Mouse (Mus musculus): Measurements from ENCODE around the gene Mcm10.
"Not testable (repeated sequence)": the region's sequence is repeated elsewhere in the genome, so short reads cannot be mapped to it uniquely, and the experiment has no call there.

Mcm10 gene

DNA sequence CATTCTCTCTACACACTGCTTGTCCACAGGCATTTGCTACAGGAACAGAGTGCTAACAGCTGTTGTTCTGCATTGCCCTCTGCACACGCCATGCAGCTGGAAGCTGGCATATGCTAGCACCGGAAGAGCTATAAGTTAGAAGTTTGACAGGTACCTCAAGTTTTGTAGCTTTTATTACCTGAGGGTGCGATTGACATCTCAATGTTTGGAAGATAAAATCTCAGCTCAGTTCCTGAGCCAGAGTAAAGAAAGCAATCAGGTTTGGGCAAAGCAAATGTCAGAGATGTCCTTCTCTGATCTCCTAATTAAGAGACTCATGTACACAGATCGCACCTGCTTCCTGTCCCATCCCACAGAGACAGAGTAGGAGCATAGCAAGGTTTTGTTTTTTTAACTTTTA lies 25.8 kb downstream of the Mcm10 start:
- no peak for DNase-seq (ENCODE audit: low spot score in 2 of 2)

DNA sequence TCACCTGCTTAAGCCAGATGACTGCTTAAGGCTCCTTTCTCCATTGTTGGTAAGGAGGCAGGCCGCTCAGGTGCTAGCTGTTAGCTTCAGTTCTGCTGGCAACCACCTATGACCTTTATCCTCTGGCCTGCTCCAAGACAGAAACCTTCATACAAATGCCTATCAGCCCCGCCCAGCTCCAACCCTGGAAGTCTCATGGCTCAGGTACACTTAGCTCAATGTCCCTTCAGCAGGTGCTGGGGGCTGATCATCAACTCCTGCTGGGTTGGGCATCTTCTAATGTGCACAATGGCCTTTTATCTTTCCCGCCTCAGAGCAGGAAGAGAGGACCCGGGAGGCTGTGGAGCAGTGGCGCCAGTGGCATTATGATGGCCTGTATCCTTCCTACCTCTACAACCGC lies 27.6 kb downstream of the Mcm10 start:
- no peak for DNase-seq (ENCODE audit: low spot score in 2 of 2)

DNA sequence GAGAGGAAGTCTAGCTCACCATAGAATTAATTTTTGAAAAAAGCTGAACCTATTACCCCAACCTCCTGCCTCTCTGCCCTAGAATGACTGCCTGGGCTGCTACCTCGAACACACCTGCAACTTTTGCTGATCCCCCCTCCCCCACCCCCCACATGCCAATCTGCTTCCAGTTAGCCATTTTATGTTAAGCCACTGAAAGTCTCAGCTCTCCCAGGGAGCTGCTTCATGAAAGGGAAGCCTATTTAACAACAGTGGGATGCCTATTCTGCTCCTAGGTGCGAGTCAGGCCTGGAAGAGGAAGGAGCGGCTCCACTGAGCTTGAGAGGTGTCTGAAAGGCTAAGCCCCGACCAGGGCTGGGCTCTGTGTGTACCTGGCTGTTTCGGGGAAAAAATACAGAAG lies 28.6 kb downstream of the Mcm10 start:
- DNase-seq (ENCODE audit: low spot score in 2 of 2) = no peak

DNA sequence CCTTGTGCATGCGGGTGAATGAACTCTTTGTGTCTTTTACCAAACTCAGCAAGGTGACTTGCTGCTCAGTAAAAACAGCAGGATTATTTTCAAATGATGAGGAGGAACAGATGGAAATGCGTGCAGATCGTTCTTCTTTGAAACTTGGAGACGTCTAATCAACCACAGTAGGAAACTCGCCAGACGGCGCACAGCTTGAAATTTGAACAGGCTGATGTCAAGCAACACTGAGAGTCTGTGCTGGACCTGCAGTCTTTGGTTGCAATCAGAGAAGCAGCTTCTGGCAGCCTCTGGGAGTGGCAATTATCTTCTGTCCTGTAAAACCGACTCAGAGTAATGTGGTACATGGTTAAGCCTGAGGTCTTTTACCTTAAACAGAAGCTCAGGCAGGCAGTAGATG lies 34.5 kb downstream of the Mcm10 start:
- peak; percentile 58 to 62 for DNase-seq (ENCODE audit: low spot score in 2 of 2)

DNA sequence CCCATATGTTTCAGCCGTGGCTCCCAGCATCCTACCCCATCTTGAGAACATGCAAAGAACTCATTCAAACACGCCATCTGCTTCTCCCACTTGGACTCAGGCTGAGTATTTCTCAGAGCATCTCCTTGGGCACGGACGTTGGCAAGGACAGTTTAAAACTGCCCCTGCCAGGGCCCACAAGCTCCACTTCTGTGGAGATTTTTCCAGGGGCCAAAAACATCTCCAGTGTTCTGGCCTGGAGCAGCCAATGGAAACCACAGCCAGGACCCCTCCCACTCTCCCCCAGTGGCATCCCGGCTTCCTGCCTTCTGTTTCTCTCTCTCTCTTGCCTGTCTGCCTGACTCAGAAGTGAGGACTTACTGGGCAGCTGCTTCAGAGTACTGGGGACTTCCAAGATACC lies 36.8 kb downstream of the Mcm10 start, which contains the start of gene Ucma:
Ucma (plus strand) TSS at position 316 of the 400 bp plus-strand sequence.
- peak; percentile 37 to 65 for DNase-seq (ENCODE audit: low spot score in 2 of 2)

DNA sequence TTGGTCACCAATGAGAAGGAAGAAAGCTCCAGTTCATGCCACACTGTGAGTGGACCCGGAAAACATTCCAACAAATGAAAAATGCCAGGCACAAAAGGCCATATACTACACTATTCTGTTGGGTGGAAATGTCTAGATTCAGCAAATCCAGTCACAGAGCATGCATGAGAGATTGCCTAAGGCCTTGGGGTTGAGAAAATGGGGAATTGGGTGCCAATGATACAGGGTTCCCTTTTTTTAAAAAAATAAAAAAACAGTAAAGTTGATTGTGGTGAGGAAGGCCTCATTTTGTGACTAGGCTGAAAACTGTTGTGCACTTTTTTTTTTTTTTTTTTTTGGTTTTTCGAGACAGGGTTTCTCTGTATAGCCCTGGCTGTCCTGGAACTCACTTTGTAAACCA lies 43.5 kb downstream of the Mcm10 start:
- DNase-seq (ENCODE audit: low spot score in 2 of 2) = no peak

DNA sequence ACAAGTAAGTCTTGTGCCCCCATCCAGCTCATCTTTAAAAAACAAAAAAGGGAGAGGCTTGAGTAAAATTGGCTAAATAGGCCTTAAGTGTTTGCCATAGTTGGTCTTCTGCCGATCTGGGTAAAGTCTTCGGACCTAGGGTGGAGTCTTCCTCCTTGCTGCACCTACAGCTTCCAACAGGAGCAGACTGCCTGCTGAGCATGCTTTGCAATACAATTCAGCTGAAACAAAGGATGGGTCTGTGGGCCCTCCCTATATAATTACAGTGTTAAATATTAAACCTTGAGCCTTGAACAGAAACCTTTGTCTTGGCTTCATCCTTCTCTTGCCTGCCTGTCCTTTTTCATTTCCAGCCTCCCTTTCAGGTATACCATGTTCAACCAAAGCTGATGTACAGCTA lies 44.8 kb downstream of the Mcm10 start:
- no peak for DNase-seq (ENCODE audit: low spot score in 2 of 2)

DNA sequence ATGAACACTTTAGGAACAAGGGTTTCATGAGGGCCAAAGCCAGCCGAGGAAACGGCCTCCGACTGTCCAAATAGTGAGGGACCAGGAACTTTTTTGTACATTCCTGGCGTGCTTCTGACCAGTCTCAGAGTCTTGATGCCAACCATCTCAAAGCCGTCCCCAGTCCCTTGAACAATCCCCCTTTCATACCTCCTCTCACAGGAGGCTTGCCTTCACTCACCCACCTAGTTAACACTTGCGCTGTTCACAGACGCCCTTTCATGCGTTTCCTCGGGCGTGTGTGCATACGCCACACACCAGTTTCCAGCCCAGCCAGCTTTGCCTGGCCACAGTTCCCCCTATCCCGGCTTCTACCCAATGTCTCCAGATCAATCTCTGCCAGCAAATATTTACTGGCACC lies 54.6 kb downstream of the Mcm10 start:
- DNase-seq (ENCODE audit: low spot score in 2 of 2) = no peak

DNA sequence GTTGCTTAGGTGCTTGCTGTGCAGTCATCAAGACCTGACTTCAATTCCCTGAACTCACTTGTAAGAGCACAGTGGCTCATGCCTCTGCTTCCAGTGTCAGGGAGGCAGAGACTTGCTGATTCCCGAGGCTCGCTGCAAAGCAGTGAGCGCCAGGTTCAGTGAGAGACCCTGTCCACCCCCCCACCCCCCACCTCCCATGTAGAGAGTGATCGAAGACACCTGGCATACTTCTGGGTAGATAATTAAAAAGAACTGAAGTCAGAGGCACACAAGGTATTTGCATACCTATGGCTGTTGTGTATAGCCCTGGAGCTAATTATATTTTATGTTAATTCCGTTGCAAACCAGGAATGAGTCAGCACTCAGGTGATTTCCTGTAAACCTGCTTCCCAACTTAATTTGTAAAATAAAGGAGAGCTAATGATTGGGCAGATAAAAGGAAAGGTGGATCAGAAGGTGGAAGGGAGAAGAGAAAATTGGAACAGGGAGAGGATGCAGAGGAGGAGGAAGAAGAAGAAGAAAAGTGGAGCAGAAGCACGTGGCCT lies 58.3 kb downstream of the Mcm10 start:
- no peak for DNase-seq (ENCODE audit: low spot score in 2 of 2)

DNA sequence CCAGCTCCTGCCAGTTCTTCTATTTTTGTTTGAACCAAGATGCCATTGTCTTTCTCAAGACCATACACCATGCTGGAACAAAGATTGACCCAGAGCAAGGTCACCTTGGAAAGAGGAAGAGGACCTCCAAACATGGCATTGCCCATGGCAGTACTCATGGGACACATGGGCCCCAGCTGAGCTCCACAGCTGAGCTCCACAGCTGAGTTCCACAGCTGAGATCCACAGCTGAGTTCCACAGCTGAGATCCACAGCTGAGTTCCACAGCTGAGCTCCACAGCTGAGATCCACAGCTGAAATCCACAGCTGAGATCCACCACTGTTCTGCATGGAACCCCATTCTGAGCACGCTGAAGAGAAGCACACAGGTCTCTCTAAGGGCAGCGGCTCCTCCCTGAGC lies 61.6 kb downstream of the Mcm10 start:
- DNase-seq (ENCODE audit: low spot score in 2 of 2) = no peak

DNA sequence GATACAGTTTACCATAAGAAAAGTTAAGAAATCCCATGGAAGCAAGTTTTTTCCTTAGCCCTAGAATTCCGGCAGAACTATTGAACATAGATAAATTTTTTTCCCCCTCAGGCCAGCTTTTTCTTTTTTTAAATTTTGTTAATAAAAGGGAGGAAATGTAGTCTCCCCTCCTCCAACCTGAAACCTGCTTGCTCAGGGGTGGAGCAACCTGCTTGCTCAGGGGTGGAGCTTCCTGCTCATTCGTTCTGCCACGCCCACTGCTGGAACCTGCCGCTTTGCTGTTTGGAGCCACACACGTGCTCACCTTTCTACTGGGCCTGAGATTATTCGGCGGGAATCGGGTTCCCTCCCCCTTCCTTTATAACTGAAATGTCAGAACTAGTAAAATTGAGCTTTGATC lies 62.9 kb downstream of the Mcm10 start:
- DNase-seq (ENCODE audit: low spot score in 2 of 2) = not testable (repeated sequence)

DNA sequence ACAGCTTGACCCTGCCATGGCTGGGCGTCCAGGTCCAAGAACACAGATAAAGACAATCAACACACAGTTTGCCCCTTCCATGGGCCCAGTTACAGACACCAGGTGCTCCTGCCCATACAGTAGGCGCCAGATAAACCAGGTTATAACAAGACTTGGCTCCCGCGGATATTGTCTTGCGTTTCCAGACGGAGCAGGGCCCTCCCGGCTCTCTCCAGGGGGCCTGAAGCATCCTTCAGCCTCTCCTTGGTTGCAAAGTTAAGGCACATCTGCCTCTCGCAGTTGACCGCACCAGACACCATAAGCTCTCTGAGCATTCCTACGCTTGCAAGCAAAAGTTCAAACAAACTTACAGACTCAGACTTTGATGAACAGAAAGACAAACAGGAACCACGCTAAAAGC lies 71.7 kb downstream of the Mcm10 start:
- DNase-seq (ENCODE audit: low spot score in 2 of 2) = no peak
